Mouse (Mus musculus): ENCODE data around the gene Olfr63.
"Not testable (repeated sequence)": the region's sequence is repeated elsewhere in the genome, so short reads cannot be mapped to it uniquely, and the experiment has no call there.

DNA sequence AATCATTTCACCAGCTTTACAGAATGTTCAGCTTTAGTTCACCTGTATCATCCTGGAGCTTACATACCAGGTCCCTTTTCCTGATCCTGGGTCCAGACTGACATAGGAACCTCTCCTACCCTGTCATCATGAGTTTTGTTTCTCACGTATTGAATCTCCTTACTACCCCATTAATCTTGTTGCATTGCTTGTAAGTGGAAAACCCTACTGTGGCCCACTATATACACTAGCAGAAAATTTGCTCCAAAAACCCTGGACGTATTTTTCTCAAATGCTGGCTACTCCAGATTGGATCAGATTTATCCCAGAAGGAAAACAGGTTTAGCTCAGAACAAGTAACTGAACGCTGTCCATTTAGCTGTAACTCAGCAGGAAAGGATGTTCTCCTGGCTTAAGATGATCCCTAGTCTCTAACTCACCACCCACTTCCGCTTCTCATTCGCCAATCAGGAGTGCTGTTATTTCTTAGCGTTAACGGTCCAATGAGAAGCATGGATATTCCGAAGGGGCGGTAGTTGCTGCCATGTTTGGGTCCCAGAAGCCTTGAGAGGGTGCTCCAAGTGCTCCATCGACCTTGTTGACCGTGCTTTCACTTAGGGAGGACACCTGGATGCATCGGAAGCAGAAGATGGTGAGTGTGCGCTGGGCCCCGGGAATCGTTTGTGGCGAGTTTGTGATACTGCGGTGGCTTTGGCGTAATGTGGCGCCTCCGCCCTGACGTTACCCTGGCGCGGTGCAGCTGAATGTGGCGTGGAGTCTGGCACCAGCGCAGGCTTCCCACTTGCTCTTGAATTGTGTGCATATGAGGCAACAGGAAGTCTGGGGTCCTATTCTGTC is 24.8 kb downstream of the Olfr63 start, which contains the start of gene Zfp955b:
- TF ChIP-seq POLR2A (IDR thresholded peaks at IDR 0.05; ENCODE audit: extremely low read depth, insufficient read depth, low read length); CTCF (IDR thresholded peaks at IDR 0.05; ENCODE audit: low read depth, low read length): not testable (repeated sequence)

Measured in liver, adult 2 months (tissue).